Mouse (Mus musculus): ENCODE measurements at regions not wholly inside any gene's neighbourhood (a gene's known extent, or its start where the extent isn't known, plus 50 kb on each side); places are given as distances from the start of the nearest gene placed in this dataset.

- ATAC-seq (replicated peaks; ENCODE audit: low FRiP score) (no peak), DNase-seq (ENCODE audit: low spot score) (no peak)
- no peaks in the 10 kb centered on the region for H3K36me3 ChIP-seq (ENCODE audit: control insufficient read depth, insufficient read depth, low read length)
- H3K27me3 ChIP-seq (replicated peaks; ENCODE audit: control insufficient read depth, insufficient read depth, low read length) = no peaks in the 10 kb centered on the region; the same call in 1 of the 2 replicates
- H3K4me1 ChIP-seq (replicated peaks; ENCODE audit: control insufficient read depth, insufficient read depth, low read length) = 0 out of 2 replicates have a peak, but pooled peaks cover 2% of the 10 kb centered on the region
- no peak overlapping the region for H3K27ac ChIP-seq (ENCODE audit: low read depth, low read length)
- no peak overlapping the region for H3K4me2 ChIP-seq
- H3K4me3 ChIP-seq (ENCODE audit: low read depth, low read length) = no peak overlapping the region
- no peaks in the 10 kb centered on the region for H3K9me3 ChIP-seq (ENCODE audit: control insufficient read depth, low read length)
- 48% methylated on average over 8 of the region's 8 CpGs for WGBS
- no peak overlapping the region for H3K9ac ChIP-seq (ENCODE audit: low read depth, low read length)
These were observed 223.7 kb downstream of the Srbd1 start for GRCm38 (mm10) chr17:85921219-85921673.

- 0 out of 2 replicates have a peak, but pooled peaks cover 2% of the 10 kb centered on the region for H3K4me1 ChIP-seq (replicated peaks; ENCODE audit: control insufficient read depth, insufficient read depth, low read length)
- H3K27me3 ChIP-seq (replicated peaks; ENCODE audit: control insufficient read depth, insufficient read depth, low read length) = no peaks in the 10 kb centered on the region; the same call in 1 of the 2 replicates
- no peak overlapping the region for H3K4me3 ChIP-seq (ENCODE audit: low read depth, low read length)
- H3K27ac ChIP-seq (ENCODE audit: low read depth, low read length) = no peak overlapping the region
- no peak overlapping the region for H3K9ac ChIP-seq (ENCODE audit: low read depth, low read length)
- ATAC-seq (replicated peaks; ENCODE audit: low FRiP score) (no peak), DNase-seq (ENCODE audit: low spot score) (no peak)
- H3K9me3 ChIP-seq (ENCODE audit: control insufficient read depth, low read length) = no peaks in the 10 kb centered on the region
- no peak overlapping the region for H3K4me2 ChIP-seq
- no peaks in the 10 kb centered on the region for H3K36me3 ChIP-seq (ENCODE audit: control insufficient read depth, insufficient read depth, low read length)
- whole genome bisulfite sequencing = 82% methylated on average over 7 of the region's 7 CpGs
These were observed 225.1 kb downstream of the Srbd1 start for GRCm38 (mm10) chr17:85919868-85920267.

GRCm38 (mm10) chr17:85915870-85916269 is 227.8 kb upstream of the Six2 start:
- H3K4me3 ChIP-seq (ENCODE audit: low read depth, low read length) = no peak overlapping the region

GRCm38 (mm10) chr17:85914062-85914461 is 226.0 kb upstream of the Six2 start:
- no peaks in the 10 kb centered on the region for H3K9me3 ChIP-seq (ENCODE audit: control insufficient read depth, low read length)
- no peak overlapping the region for H3K27ac ChIP-seq (ENCODE audit: low read depth, low read length)
- ATAC-seq (replicated peaks; ENCODE audit: low FRiP score) (no peak), DNase-seq (ENCODE audit: low spot score) (no peak)
- H3K4me3 ChIP-seq (ENCODE audit: low read depth, low read length) = no peak overlapping the region
- H3K36me3 ChIP-seq (ENCODE audit: control insufficient read depth, insufficient read depth, low read length) = no peaks in the 10 kb centered on the region
- H3K4me2 ChIP-seq = no peak overlapping the region
- no peak overlapping the region for H3K9ac ChIP-seq (ENCODE audit: low read depth, low read length)
- H3K4me1 ChIP-seq (replicated peaks; ENCODE audit: control insufficient read depth, insufficient read depth, low read length) = no peaks in the 10 kb centered on the region
- H3K27me3 ChIP-seq (replicated peaks; ENCODE audit: control insufficient read depth, insufficient read depth, low read length) = no peaks in the 10 kb centered on the region
- WGBS = 67% methylated on average over 6 of the region's 6 CpGs

More at GRCm38 (mm10) chr17:85915870-85916269, 227.8 kb upstream of the Six2 start:
- WGBS = 71% methylated on average over 3 of the region's 3 CpGs
- Histone ChIP-seq H3K27me3 (replicated peaks; ENCODE audit: control insufficient read depth, insufficient read depth, low read length) (no peaks in the 10 kb centered on the region), H3K4me1 (replicated peaks; ENCODE audit: control insufficient read depth, insufficient read depth, low read length) (no peaks in the 10 kb centered on the region), H3K27ac (ENCODE audit: low read depth, low read length) (no peak overlapping the region), H3K4me2 (no peak overlapping the region), H3K36me3 (ENCODE audit: control insufficient read depth, insufficient read depth, low read length) (no peaks in the 10 kb centered on the region), H3K9me3 (ENCODE audit: control insufficient read depth, low read length) (no peaks in the 10 kb centered on the region), H3K9ac (ENCODE audit: low read depth, low read length) (no peak overlapping the region)
- ATAC-seq (replicated peaks; ENCODE audit: low FRiP score) = no peak
- DNase-seq (ENCODE audit: low spot score) = no peak

- Histone ChIP-seq H3K4me1 (replicated peaks; ENCODE audit: control insufficient read depth, insufficient read depth, low read length) (no peaks in the 10 kb centered on the region), H3K36me3 (ENCODE audit: control insufficient read depth, insufficient read depth, low read length) (no peaks in the 10 kb centered on the region), H3K9me3 (ENCODE audit: control insufficient read depth, low read length) (no peaks in the 10 kb centered on the region), H3K4me2 (no peak overlapping the region), H3K9ac (ENCODE audit: low read depth, low read length) (no peak overlapping the region), H3K27ac (ENCODE audit: low read depth, low read length) (no peak overlapping the region), H3K4me3 (ENCODE audit: low read depth, low read length) (no peak overlapping the region), H3K27me3 (replicated peaks; ENCODE audit: control insufficient read depth, insufficient read depth, low read length) (no peaks in the 10 kb centered on the region)
- WGBS = 78% methylated on average over 3 of the region's 3 CpGs
- ATAC-seq (replicated peaks; ENCODE audit: low FRiP score) = no peak
- DNase-seq (ENCODE audit: low spot score) = no peak
These were observed 220.6 kb upstream of the Six2 start for GRCm38 (mm10) chr17:85908709-85909108.

GRCm38 (mm10) chr17:85906597-85907187 is 218.6 kb upstream of the Six2 start:
- Histone ChIP-seq H3K9me3 (ENCODE audit: control insufficient read depth, low read length) (no peaks in the 10 kb centered on the region), H3K4me2 (no peak overlapping the region), H3K4me1 (replicated peaks; ENCODE audit: control insufficient read depth, insufficient read depth, low read length) (no peaks in the 10 kb centered on the region), H3K4me3 (ENCODE audit: low read depth, low read length) (no peak overlapping the region), H3K27ac (ENCODE audit: low read depth, low read length) (no peak overlapping the region), H3K9ac (ENCODE audit: low read depth, low read length) (no peak overlapping the region), H3K36me3 (ENCODE audit: control insufficient read depth, insufficient read depth, low read length) (no peaks in the 10 kb centered on the region), H3K27me3 (replicated peaks; ENCODE audit: control insufficient read depth, insufficient read depth, low read length) (no peaks in the 10 kb centered on the region)
- ATAC-seq (replicated peaks; ENCODE audit: low FRiP score) = no peak
- no peak for DNase-seq (ENCODE audit: low spot score)
- WGBS = 76% methylated on average over 4 of the region's 4 CpGs

GRCm38 (mm10) chr17:85902575-85902974 is 214.5 kb upstream of the Six2 start:
- DNase-seq (ENCODE audit: low spot score) (no peak), ATAC-seq (replicated peaks; ENCODE audit: low FRiP score) (no peak)
- WGBS = 68% methylated on average over 2 of the region's 2 CpGs
- no peaks in the 10 kb centered on the region for H3K4me1 ChIP-seq (replicated peaks; ENCODE audit: control insufficient read depth, insufficient read depth, low read length)
- H3K27ac ChIP-seq (ENCODE audit: low read depth, low read length) = no peak overlapping the region
- H3K36me3 ChIP-seq (ENCODE audit: control insufficient read depth, insufficient read depth, low read length) = no peaks in the 10 kb centered on the region
- H3K4me3 ChIP-seq (ENCODE audit: low read depth, low read length) = no peak overlapping the region
- no peaks in the 10 kb centered on the region for H3K9me3 ChIP-seq (ENCODE audit: control insufficient read depth, low read length)
- H3K9ac ChIP-seq (ENCODE audit: low read depth, low read length) = no peak overlapping the region
- H3K4me2 ChIP-seq = no peak overlapping the region
- no peaks in the 10 kb centered on the region for H3K27me3 ChIP-seq (replicated peaks; ENCODE audit: control insufficient read depth, insufficient read depth, low read length)

- Histone ChIP-seq H3K9me3 (ENCODE audit: control insufficient read depth, low read length) (no peaks in the 10 kb centered on the region), H3K36me3 (ENCODE audit: control insufficient read depth, insufficient read depth, low read length) (no peaks in the 10 kb centered on the region), H3K27me3 (replicated peaks; ENCODE audit: control insufficient read depth, insufficient read depth, low read length) (no peaks in the 10 kb centered on the region), H3K4me1 (replicated peaks; ENCODE audit: control insufficient read depth, insufficient read depth, low read length) (no peaks in the 10 kb centered on the region), H3K4me2 (no peak overlapping the region), H3K4me3 (ENCODE audit: low read depth, low read length) (no peak overlapping the region), H3K27ac (ENCODE audit: low read depth, low read length) (no peak overlapping the region), H3K9ac (ENCODE audit: low read depth, low read length) (no peak overlapping the region)
- ATAC-seq (replicated peaks; ENCODE audit: low FRiP score) (no peak), DNase-seq (ENCODE audit: low spot score) (no peak)
- 73% methylated on average over 6 of the region's 6 CpGs for WGBS
These were observed 211.0 kb upstream of the Six2 start for GRCm38 (mm10) chr17:85899096-85899495.

GRCm38 (mm10) chr17:85895978-85896377 is 207.9 kb upstream of the Six2 start:
- WGBS = 76% methylated on average over 5 of the region's 5 CpGs

More at GRCm38 (mm10) chr17:85895978-85896377, 207.9 kb upstream of the Six2 start:
- Histone ChIP-seq H3K36me3 (ENCODE audit: control insufficient read depth, insufficient read depth, low read length) (no peaks in the 10 kb centered on the region; the same call in 1 of the 2 replicates), H3K9ac (ENCODE audit: low read depth, low read length) (no peak overlapping the region), H3K4me1 (replicated peaks; ENCODE audit: control insufficient read depth, insufficient read depth, low read length) (no peaks in the 10 kb centered on the region), H3K4me2 (no peak overlapping the region), H3K4me3 (ENCODE audit: low read depth, low read length) (no peak overlapping the region), H3K9me3 (ENCODE audit: control insufficient read depth, low read length) (no peaks in the 10 kb centered on the region), H3K27ac (ENCODE audit: low read depth, low read length) (no peak overlapping the region), H3K27me3 (replicated peaks; ENCODE audit: control insufficient read depth, insufficient read depth, low read length) (no peaks in the 10 kb centered on the region)
- DNase-seq (ENCODE audit: low spot score) (no peak), ATAC-seq (replicated peaks; ENCODE audit: low FRiP score) (no peak)
